Mouse (Mus musculus): ENCODE results near the gene Plxnd1. TPM values are rescaled to one million over a fixed set of nuclear protein-coding genes. Genes with fewer than 3 reads are reported as not detected.

The Plxnd1 gene
- polyA plus RNA-seq, 1 experiment from 2014 or later: 9.7 TPM

GRCm38 (mm10) chr6:115989607-115990006 is 5.2 kb downstream of the Plxnd1 start:
- Histone ChIP-seq H3K27ac (ENCODE audit: low read length) (no peak overlapping the region), H3K36me3 (ENCODE audit: control insufficient read depth, insufficient read depth) (no peaks in the 10 kb centered on the region), H3K9ac (ENCODE audit: low read depth, low read length) (no peak overlapping the region), H3K4me3 (ENCODE audit: low read depth, low read length) (no peak overlapping the region), H3K9me3 (replicated peaks; ENCODE audit: control insufficient read depth, low read length) (no peaks in the 10 kb centered on the region), H3K4me1 (ENCODE audit: control insufficient read depth, low read depth, low read length) (peaks cover 10% of the 10 kb centered on the region), H3K4me2 (ENCODE audit: low read depth, low read length) (no peak overlapping the region), H3K27me3 (ENCODE audit: control insufficient read depth, insufficient read depth, low read depth, low read length) (peaks cover 41% of the 10 kb centered on the region)
- WGBS (ENCODE audit: insufficient replicate concordance): 61% methylated on average over 4 of the region's 4 CpGs
- ATAC-seq (ENCODE audit: low read depth): no peak

DNA sequence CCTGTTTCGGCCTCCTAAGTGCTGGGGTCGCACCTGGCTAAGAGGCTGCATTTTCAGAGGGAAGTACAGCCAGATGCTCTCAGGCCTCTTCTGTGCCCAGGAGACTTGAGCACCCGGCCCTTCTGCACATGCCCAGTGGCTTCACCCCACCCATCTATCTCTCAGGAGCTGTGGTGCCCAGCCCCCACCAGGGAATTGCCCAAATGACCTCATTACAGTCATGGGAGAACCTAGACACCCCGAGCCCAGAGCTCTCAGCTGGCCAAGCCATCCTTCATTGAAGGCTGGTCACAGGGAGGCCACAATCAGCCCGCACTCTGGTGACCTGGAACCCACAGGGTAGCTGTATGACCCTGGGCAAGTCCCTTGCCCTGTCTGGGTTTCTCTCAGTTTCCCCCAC is 5.8 kb downstream of the Plxnd1 start:
- Histone ChIP-seq H3K4me2 (ENCODE audit: low read depth, low read length) (no peak overlapping the region), H3K36me3 (ENCODE audit: control insufficient read depth, insufficient read depth) (no peaks in the 10 kb centered on the region), H3K4me1 (ENCODE audit: control insufficient read depth, low read depth, low read length) (peaks cover 7% of the 10 kb centered on the region), H3K9ac (ENCODE audit: low read depth, low read length) (no peak overlapping the region), H3K27me3 (ENCODE audit: control insufficient read depth, insufficient read depth, low read depth, low read length) (peaks cover 35% of the 10 kb centered on the region), H3K4me3 (ENCODE audit: low read depth, low read length) (no peak overlapping the region), H3K27ac (ENCODE audit: low read length) (no peak overlapping the region), H3K9me3 (replicated peaks; ENCODE audit: control insufficient read depth, low read length) (no peaks in the 10 kb centered on the region)
- ATAC-seq (ENCODE audit: low read depth): no peak
- WGBS (ENCODE audit: insufficient replicate concordance): 58% methylated on average over 5 of the region's 5 CpGs

GRCm38 (mm10) chr6:115987096-115987747 is 7.6 kb downstream of the Plxnd1 start:
- no peak overlapping the region for H3K4me2 ChIP-seq (ENCODE audit: low read depth, low read length)
- 35% methylated on average over 9 of the region's 9 CpGs for WGBS (ENCODE audit: insufficient replicate concordance)

DNA sequence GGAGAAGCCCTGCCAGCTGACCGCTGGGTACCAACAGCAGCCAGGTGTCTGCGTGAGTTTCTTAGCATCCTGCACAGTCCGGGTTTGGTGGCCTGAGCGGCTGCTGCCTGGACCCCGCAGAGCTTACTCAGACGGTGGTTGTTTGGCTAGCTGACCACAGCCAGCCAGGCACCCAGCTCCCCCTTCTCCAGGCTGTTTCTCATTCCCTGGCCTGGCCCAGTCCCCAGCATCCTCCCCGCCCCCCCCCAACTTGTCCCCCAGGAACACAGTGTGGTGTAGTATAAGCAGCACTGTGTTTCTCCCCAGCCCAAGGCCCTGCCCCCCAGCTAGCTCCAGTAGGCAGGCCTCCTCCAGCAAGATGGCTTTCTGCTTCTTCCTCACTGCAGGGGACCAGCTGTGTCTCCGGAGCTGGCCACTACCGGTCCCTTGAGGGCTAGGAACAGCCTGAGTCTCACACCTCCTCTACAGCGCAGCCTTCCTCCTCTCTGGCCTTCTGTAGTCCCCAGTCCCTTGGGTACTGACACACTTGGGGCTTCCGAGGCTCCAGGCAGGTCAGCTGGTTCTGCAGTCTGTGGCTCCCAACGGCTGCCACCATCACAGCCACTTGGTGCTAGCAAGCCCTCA is 8.2 kb downstream of the Plxnd1 start:
- Histone ChIP-seq H3K27ac (ENCODE audit: low read length) (no peak overlapping the region), H3K36me3 (ENCODE audit: control insufficient read depth, insufficient read depth) (no peaks in the 10 kb centered on the region), H3K4me1 (ENCODE audit: control insufficient read depth, low read depth, low read length) (no peaks in the 10 kb centered on the region), H3K4me2 (ENCODE audit: low read depth, low read length) (no peak overlapping the region), H3K9ac (ENCODE audit: low read depth, low read length) (no peak overlapping the region), H3K4me3 (ENCODE audit: low read depth, low read length) (no peak overlapping the region), H3K9me3 (replicated peaks; ENCODE audit: control insufficient read depth, low read length) (no peaks in the 10 kb centered on the region), H3K27me3 (ENCODE audit: control insufficient read depth, insufficient read depth, low read depth, low read length) (peaks cover 11% of the 10 kb centered on the region)
- ATAC-seq (ENCODE audit: low read depth): no peak
- WGBS (ENCODE audit: insufficient replicate concordance): 60% methylated on average over 12 of the region's 12 CpGs

More at GRCm38 (mm10) chr6:115987096-115987747, 7.6 kb downstream of the Plxnd1 start:
- no peak overlapping the region for H3K9ac ChIP-seq (ENCODE audit: low read depth, low read length)
- no peaks in the 10 kb centered on the region for H3K9me3 ChIP-seq (replicated peaks; ENCODE audit: control insufficient read depth, low read length)
- H3K4me1 ChIP-seq (ENCODE audit: control insufficient read depth, low read depth, low read length): no peaks in the 10 kb centered on the region
- no peak for ATAC-seq (ENCODE audit: low read depth)
- peaks cover 17% of the 10 kb centered on the region for H3K27me3 ChIP-seq (ENCODE audit: control insufficient read depth, insufficient read depth, low read depth, low read length)
- H3K4me3 ChIP-seq (ENCODE audit: low read depth, low read length): no peak overlapping the region
- H3K36me3 ChIP-seq (ENCODE audit: control insufficient read depth, insufficient read depth): no peaks in the 10 kb centered on the region
- no peak overlapping the region for H3K27ac ChIP-seq (ENCODE audit: low read length)

- Histone ChIP-seq H3K9ac (ENCODE audit: low read depth, low read length) (no peak overlapping the region), H3K4me2 (ENCODE audit: low read depth, low read length) (no peak overlapping the region), H3K9me3 (replicated peaks; ENCODE audit: control insufficient read depth, low read length) (no peaks in the 10 kb centered on the region), H3K4me3 (ENCODE audit: low read depth, low read length) (no peak overlapping the region), H3K27ac (ENCODE audit: low read length) (no peak overlapping the region), H3K36me3 (ENCODE audit: control insufficient read depth, insufficient read depth) (no peaks in the 10 kb centered on the region), H3K27me3 (ENCODE audit: control insufficient read depth, insufficient read depth, low read depth, low read length) (0 out of 2 replicates have a peak, but pooled peaks cover 3% of the 10 kb centered on the region), H3K4me1 (ENCODE audit: control insufficient read depth, low read depth, low read length) (no peaks in the 10 kb centered on the region)
- ATAC-seq (ENCODE audit: low read depth): no peak
- WGBS (ENCODE audit: insufficient replicate concordance): 61% methylated on average over 9 of the region's 9 CpGs
Observed at GRCm38 (mm10) chr6:115985622-115986021, 9.2 kb downstream of the Plxnd1 start.

DNA sequence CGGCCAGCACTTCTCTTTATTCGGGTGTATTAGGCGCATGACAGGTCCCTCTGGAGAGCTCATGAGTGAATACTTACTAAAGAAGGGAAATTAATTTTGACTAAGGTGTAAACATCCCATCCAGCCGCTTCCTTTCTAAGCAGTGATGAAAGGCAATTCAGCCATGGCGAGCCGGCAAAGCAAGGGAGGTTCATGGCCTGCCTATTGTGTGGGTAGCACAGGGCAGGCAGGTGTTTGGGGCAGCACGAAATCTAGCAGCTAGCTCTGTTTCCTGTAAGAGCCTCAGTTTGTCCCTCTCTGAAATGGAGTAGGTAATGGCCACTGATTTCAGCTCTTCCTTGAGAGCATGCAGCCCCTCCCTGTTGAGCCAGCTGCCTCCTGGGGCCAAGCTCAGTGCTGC is 10.2 kb downstream of the Plxnd1 start:
- Histone ChIP-seq H3K4me1 (ENCODE audit: control insufficient read depth, low read depth, low read length) (no peaks in the 10 kb centered on the region), H3K9ac (ENCODE audit: low read depth, low read length) (no peak overlapping the region), H3K4me2 (ENCODE audit: low read depth, low read length) (no peak overlapping the region), H3K9me3 (replicated peaks; ENCODE audit: control insufficient read depth, low read length) (no peaks in the 10 kb centered on the region), H3K27ac (ENCODE audit: low read length) (no peak overlapping the region), H3K36me3 (ENCODE audit: control insufficient read depth, insufficient read depth) (no peaks in the 10 kb centered on the region), H3K27me3 (ENCODE audit: control insufficient read depth, insufficient read depth, low read depth, low read length) (no peaks in the 10 kb centered on the region), H3K4me3 (ENCODE audit: low read depth, low read length) (no peak overlapping the region)
- WGBS (ENCODE audit: insufficient replicate concordance): 69% methylated on average over 7 of the region's 7 CpGs
- no peak for ATAC-seq (ENCODE audit: low read depth)

DNA sequence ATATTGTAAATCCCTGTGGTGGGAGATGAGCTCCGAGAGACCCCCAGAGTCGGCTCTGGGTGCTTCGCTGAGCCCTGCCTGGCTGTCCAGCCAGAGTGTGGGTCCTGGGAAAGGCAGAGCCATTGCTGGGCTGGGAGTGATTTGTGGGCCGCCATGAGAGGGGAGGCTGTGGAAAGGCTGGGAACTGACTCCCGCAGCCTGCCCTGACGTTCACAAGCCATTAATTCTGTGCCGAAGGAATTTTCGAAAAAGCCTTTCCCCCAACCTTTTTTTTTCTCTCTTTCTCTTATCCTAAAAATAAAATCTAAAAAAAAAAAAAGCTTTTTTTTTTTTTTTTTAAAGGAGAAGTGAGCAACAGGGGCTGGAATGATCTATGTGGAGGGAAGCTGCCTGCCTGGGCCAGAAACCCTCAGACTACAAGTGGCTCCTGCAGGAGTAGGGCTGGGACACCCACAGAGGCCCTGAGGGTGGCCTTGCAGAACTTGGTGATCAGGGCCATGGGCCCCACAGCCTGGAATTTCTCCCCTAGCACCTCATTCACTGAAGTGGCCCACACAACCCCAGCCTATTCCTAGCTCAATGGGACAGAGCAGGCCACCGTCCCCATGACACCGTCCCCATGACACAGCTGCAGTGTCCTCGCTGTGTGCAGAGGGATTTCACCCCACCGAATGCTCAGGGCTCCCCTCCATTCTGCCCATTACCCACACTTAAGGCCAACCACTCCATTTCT is 11.3 kb downstream of the Plxnd1 start:
- H3K9me3 ChIP-seq (replicated peaks; ENCODE audit: control insufficient read depth, low read length): no peaks in the 10 kb centered on the region
- H3K36me3 ChIP-seq (ENCODE audit: control insufficient read depth, insufficient read depth): no peaks in the 10 kb centered on the region
- 72% methylated on average over 12 of the region's 12 CpGs for WGBS (ENCODE audit: insufficient replicate concordance)
- no peak overlapping the region for H3K4me2 ChIP-seq (ENCODE audit: low read depth, low read length)
- H3K4me3 ChIP-seq (ENCODE audit: low read depth, low read length): no peak overlapping the region
- no peak overlapping the region for H3K9ac ChIP-seq (ENCODE audit: low read depth, low read length)
- no peak for ATAC-seq (ENCODE audit: low read depth)
- no peak overlapping the region for H3K27ac ChIP-seq (ENCODE audit: low read length)
- H3K4me1 ChIP-seq (ENCODE audit: control insufficient read depth, low read depth, low read length): no peaks in the 10 kb centered on the region
- no peaks in the 10 kb centered on the region for H3K27me3 ChIP-seq (ENCODE audit: control insufficient read depth, insufficient read depth, low read depth, low read length)

- ATAC-seq (ENCODE audit: low read depth): no peak
- Histone ChIP-seq H3K9ac (ENCODE audit: low read depth, low read length) (no peak overlapping the region), H3K4me2 (ENCODE audit: low read depth, low read length) (no peak overlapping the region), H3K9me3 (replicated peaks; ENCODE audit: control insufficient read depth, low read length) (no peaks in the 10 kb centered on the region), H3K4me1 (ENCODE audit: control insufficient read depth, low read depth, low read length) (no peaks in the 10 kb centered on the region), H3K4me3 (ENCODE audit: low read depth, low read length) (no peak overlapping the region), H3K27me3 (ENCODE audit: control insufficient read depth, insufficient read depth, low read depth, low read length) (no peaks in the 10 kb centered on the region), H3K36me3 (ENCODE audit: control insufficient read depth, insufficient read depth) (no peaks in the 10 kb centered on the region), H3K27ac (ENCODE audit: low read length) (no peak overlapping the region)
- whole genome bisulfite sequencing (ENCODE audit: insufficient replicate concordance): 52% methylated on average over 7 of the region's 7 CpGs
Observed at GRCm38 (mm10) chr6:115982889-115983288, 11.9 kb downstream of the Plxnd1 start.

DNA sequence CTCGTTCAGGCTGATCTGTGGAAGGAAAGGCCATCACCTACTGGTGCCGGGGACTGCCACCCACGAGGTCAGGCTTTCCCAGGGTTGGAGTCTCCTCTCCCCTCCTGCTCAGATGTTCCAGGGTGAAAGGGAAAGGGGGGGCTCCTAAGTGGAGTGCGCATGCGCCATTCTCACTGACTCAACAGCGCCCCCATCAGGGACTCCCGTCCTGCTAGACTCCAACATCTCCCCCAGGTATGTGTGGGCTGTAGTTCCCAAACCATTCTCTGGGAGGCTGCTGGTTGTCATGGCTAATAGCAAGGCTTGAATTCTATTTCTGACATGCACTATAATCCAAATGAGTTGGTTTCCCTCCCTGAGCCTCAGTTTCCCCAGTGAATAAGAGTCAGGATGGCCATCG is 16.2 kb downstream of the Plxnd1 start:
- no peak for ATAC-seq (ENCODE audit: low read depth)
- no peak overlapping the region for H3K27ac ChIP-seq (ENCODE audit: low read length)
- no peaks in the 10 kb centered on the region for H3K36me3 ChIP-seq (ENCODE audit: control insufficient read depth, insufficient read depth)
- no peaks in the 10 kb centered on the region for H3K9me3 ChIP-seq (replicated peaks; ENCODE audit: control insufficient read depth, low read length)
- no peak overlapping the region for H3K4me3 ChIP-seq (ENCODE audit: low read depth, low read length)
- no peak overlapping the region for H3K4me2 ChIP-seq (ENCODE audit: low read depth, low read length)
- H3K27me3 ChIP-seq (ENCODE audit: control insufficient read depth, insufficient read depth, low read depth, low read length): no peaks in the 10 kb centered on the region
- H3K9ac ChIP-seq (ENCODE audit: low read depth, low read length): no peak overlapping the region
- no peaks in the 10 kb centered on the region; the same call in 1 of the 2 replicates for H3K4me1 ChIP-seq (ENCODE audit: control insufficient read depth, low read depth, low read length)
- WGBS (ENCODE audit: insufficient replicate concordance): 66% methylated on average over 8 of the region's 8 CpGs

All from liver, embryonic 16.5 days (tissue).